Mouse (Mus musculus): ENCODE measurements around the gene Prmt3. TPM values are rescaled to one million over a fixed set of nuclear protein-coding genes. Genes with fewer than 3 reads are reported as not detected.

The Prmt3 gene
- polyA plus RNA-seq, 2 experiments = 35.6 to 50.4 TPM

DNA sequence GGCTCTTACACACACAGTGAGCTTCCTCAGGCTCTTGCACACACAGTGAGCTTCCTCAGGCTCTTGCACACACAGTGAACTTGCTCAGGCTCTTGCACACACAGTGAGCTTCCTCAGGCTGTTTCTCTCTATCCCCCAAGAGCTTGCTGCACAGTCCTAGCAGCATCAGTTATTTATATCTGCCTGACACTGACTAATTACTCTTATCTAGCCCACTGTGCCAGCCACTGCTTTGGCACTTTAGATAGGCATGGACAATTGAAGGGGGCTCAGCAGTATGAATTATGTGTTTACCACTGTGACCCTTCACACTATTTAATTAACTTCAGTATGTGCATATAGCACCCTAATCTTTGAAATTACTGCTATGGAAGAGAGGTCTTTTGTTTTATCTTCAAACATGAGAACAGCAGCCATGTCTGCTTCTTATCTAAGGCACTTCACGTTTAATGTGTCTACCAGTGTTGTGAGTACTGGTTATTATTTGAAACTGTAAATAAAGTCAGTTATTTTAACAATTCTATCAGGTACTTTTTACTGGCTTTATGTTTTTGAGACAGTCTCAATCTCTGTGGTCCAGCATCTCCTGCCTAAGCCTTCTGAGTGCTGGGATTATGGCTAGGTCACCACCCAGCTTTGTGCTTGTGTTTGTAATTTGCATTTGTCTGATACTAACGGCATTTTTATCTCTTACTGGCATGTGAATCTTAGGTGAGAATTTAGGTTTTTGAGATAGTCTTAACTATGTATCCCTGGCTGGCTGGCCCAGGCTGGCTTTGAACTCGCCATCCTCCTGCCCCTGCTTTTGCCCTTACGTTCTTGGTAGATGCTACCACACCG is 75.4 kb downstream of the Prmt3 start:
- Histone ChIP-seq H3K4me3 (replicated peaks; ENCODE audit: low read length) (no peak overlapping the region), H3K27me3 (ENCODE audit: control insufficient read depth, insufficient read depth, low read length) (no peaks in the 10 kb centered on the region), H3K36me3 (ENCODE audit: control insufficient read depth, insufficient read depth, low read length) (peaks cover 21% of the 10 kb centered on the region), H3K9me3 (ENCODE audit: control insufficient read depth, low read length) (no peaks in the 10 kb centered on the region), H3K27ac (replicated peaks; ENCODE audit: low read depth, low read length) (no peak overlapping the region), H3K9ac (ENCODE audit: low read depth, low read length, severe bottlenecking) (no peak overlapping the region), H3K4me1 (ENCODE audit: control insufficient read depth, insufficient read depth, low read length) (no peaks in the 10 kb centered on the region), H3K4me2 (replicated peaks; ENCODE audit: low read depth, low read length, severe bottlenecking) (no peak overlapping the region)
- ATAC-seq (ENCODE audit: low FRiP score, low read depth) (no peak), DNase-seq (ENCODE audit: low spot score) (no peak)
- 84% methylated on average over 5 of the region's 5 CpGs for WGBS
- TF ChIP-seq POLR2A (IDR thresholded peaks at IDR 0.05; ENCODE audit: borderline replicate concordance, extremely low read depth, insufficient read depth, insufficient read length) = no peak

DNA sequence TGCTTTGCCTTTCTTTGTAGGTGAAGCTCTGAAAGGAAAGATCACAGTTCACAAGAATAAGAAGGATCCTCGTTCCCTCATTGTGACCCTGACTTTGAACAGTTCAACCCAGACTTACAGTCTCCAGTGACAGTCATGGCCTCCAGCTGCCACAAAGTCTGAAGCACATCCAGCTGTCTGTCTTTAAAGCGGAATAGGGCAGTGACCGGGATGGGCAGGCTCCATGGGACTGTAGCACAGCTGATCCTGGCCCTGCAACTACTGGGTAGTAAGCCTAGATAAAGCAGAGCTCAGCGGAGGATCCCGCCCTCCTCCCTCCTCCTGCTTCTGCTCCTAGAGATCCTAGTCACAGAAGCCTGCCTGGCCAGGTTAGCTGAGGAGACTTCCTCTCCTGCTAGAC is 79.2 kb downstream of the Prmt3 start:
- no peaks in the 10 kb centered on the region for H3K9me3 ChIP-seq (ENCODE audit: control insufficient read depth, low read length)
- no peak overlapping the region for H3K4me2 ChIP-seq (replicated peaks; ENCODE audit: low read depth, low read length, severe bottlenecking)
- WGBS = 84% methylated on average over 5 of the region's 5 CpGs
- H3K9ac ChIP-seq (ENCODE audit: low read depth, low read length, severe bottlenecking) = no peak overlapping the region
- no peak for TF ChIP-seq POLR2A (IDR thresholded peaks at IDR 0.05; ENCODE audit: borderline replicate concordance, extremely low read depth, insufficient read depth, insufficient read length)
- no peak for ATAC-seq (ENCODE audit: low FRiP score, low read depth)
- peaks cover 27% of the 10 kb centered on the region for H3K36me3 ChIP-seq (ENCODE audit: control insufficient read depth, insufficient read depth, low read length)
- H3K27me3 ChIP-seq (ENCODE audit: control insufficient read depth, insufficient read depth, low read length) = no peaks in the 10 kb centered on the region
- H3K27ac ChIP-seq (replicated peaks; ENCODE audit: low read depth, low read length) = no peak overlapping the region
- H3K4me1 ChIP-seq (ENCODE audit: control insufficient read depth, insufficient read depth, low read length) = no peaks in the 10 kb centered on the region
- DNase-seq (ENCODE audit: low spot score) = no peak
- H3K4me3 ChIP-seq (replicated peaks; ENCODE audit: low read length) = no peak overlapping the region

GRCm38 (mm10) chr7:49858257-49858656 is 80.1 kb downstream of the Prmt3 start:
- no peak overlapping the region for H3K9ac ChIP-seq (ENCODE audit: low read depth, low read length, severe bottlenecking)
- H3K9me3 ChIP-seq (ENCODE audit: control insufficient read depth, low read length) = no peaks in the 10 kb centered on the region
- ATAC-seq (ENCODE audit: low FRiP score, low read depth) = no peak
- TF ChIP-seq POLR2A (IDR thresholded peaks at IDR 0.05; ENCODE audit: borderline replicate concordance, extremely low read depth, insufficient read depth, insufficient read length) = no peak
- H3K4me3 ChIP-seq (replicated peaks; ENCODE audit: low read length) = no peak overlapping the region
- H3K4me1 ChIP-seq (ENCODE audit: control insufficient read depth, insufficient read depth, low read length) = no peaks in the 10 kb centered on the region
- no peak overlapping the region for H3K27ac ChIP-seq (replicated peaks; ENCODE audit: low read depth, low read length)
- H3K4me2 ChIP-seq (replicated peaks; ENCODE audit: low read depth, low read length, severe bottlenecking) = no peak overlapping the region
- WGBS = 75% methylated on average over 3 of the region's 3 CpGs
- peaks cover 24% of the 10 kb centered on the region for H3K36me3 ChIP-seq (ENCODE audit: control insufficient read depth, insufficient read depth, low read length)
- no peaks in the 10 kb centered on the region for H3K27me3 ChIP-seq (ENCODE audit: control insufficient read depth, insufficient read depth, low read length)
- DNase-seq (ENCODE audit: low spot score) = no peak

DNA sequence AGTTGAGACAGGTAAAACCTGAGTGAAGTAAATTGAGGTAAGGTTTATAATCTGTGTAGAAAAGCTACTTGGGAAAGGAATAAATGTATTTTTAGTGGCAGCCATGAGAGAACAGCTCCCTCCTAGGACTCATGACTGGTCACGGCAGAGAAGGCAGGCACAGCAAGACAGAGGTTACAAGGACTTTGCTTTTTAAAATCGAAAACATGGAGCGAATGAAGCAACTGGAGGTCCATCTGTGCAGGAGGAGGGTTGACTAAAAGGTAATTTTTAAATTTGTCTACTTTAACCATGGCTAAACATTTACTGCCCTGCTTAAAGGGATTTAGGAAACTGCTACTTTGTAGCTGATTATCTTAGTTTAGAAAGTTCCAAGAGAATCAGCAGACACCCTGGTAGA is 81.7 kb downstream of the Prmt3 start:
- Histone ChIP-seq H3K27ac (replicated peaks; ENCODE audit: low read depth, low read length) (no peak overlapping the region), H3K4me3 (replicated peaks; ENCODE audit: low read length) (no peak overlapping the region), H3K4me2 (replicated peaks; ENCODE audit: low read depth, low read length, severe bottlenecking) (no peak overlapping the region), H3K27me3 (ENCODE audit: control insufficient read depth, insufficient read depth, low read length) (no peaks in the 10 kb centered on the region), H3K4me1 (ENCODE audit: control insufficient read depth, insufficient read depth, low read length) (no peaks in the 10 kb centered on the region), H3K9me3 (ENCODE audit: control insufficient read depth, low read length) (no peaks in the 10 kb centered on the region), H3K9ac (ENCODE audit: low read depth, low read length, severe bottlenecking) (no peak overlapping the region), H3K36me3 (ENCODE audit: control insufficient read depth, insufficient read depth, low read length) (peaks cover 22% of the 10 kb centered on the region)
- no peak for DNase-seq (ENCODE audit: low spot score)
- 89% methylated on average over 3 of the region's 3 CpGs for WGBS
- no peak for TF ChIP-seq POLR2A (IDR thresholded peaks at IDR 0.05; ENCODE audit: borderline replicate concordance, extremely low read depth, insufficient read depth, insufficient read length)
- no peak for ATAC-seq (ENCODE audit: low FRiP score, low read depth)

- Histone ChIP-seq H3K27ac (replicated peaks; ENCODE audit: low read depth, low read length) (no peak overlapping the region), H3K4me2 (replicated peaks; ENCODE audit: low read depth, low read length, severe bottlenecking) (no peak overlapping the region), H3K36me3 (ENCODE audit: control insufficient read depth, insufficient read depth, low read length) (peaks cover 22% of the 10 kb centered on the region), H3K9ac (ENCODE audit: low read depth, low read length, severe bottlenecking) (no peak overlapping the region), H3K4me1 (ENCODE audit: control insufficient read depth, insufficient read depth, low read length) (no peaks in the 10 kb centered on the region), H3K27me3 (ENCODE audit: control insufficient read depth, insufficient read depth, low read length) (no peaks in the 10 kb centered on the region), H3K4me3 (replicated peaks; ENCODE audit: low read length) (no peak overlapping the region), H3K9me3 (ENCODE audit: control insufficient read depth, low read length) (no peaks in the 10 kb centered on the region)
- TF ChIP-seq POLR2A (IDR thresholded peaks at IDR 0.05; ENCODE audit: borderline replicate concordance, extremely low read depth, insufficient read depth, insufficient read length) = no peak
- DNase-seq (ENCODE audit: low spot score) = no peak
- WGBS = 94% methylated on average over 2 of the region's 2 CpGs
- no peak for ATAC-seq (ENCODE audit: low FRiP score, low read depth)
Observed at GRCm38 (mm10) chr7:49861196-49861595, 83.0 kb downstream of the Prmt3 start.
